Mouse (Mus musculus) G1E (cell line): ENCODE data around the gene Rbp7.

Experiments
- CTCF ChIP-seq: IDR thresholded peaks from 2 replicates; pipeline ENCODE4 v1.5.1; 2012; ENCODE audit warnings: low read depth, low read length, inconsistent platforms, mixed read lengths
- TAL1 ChIP-seq: conservative IDR thresholded peaks from 2 replicates; pipeline ENCODE4 v1.6.1; 2012; ENCODE audit warnings: low read depth, low read length, inconsistent platforms, mixed read lengths

DNA sequence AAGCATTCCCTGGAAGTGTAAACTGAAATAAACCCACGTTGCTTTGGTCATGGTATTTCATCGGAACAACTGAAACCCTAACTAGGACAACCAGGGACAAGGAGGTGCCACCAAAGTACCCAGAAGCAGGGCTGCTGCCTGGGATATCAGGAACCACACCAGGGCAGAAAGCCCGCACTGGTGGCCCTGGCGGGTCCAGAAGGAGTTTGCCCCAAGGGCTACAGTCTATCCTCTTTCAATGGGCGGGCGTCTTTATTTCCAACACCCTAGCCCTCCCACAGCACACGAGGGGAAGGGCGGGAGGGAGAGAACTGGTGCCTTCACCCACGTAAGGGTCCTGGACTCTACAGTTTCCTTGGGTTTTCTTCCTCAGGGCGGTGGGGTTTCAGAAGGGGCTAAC lies 38.4 kb downstream of the Rbp7 start:
- TF ChIP-seq CTCF (no peak), TAL1 (no peak)
